Mouse (Mus musculus) small intestine, adult 2 months (tissue): Measurements from ENCODE around the gene Kcna7. TPM values are rescaled to one million over a fixed set of nuclear protein-coding genes. Genes with fewer than 3 reads are reported as not detected.
"Not testable (repeated sequence)": the region's sequence is repeated elsewhere in the genome, so short reads cannot be mapped to it uniquely, and the experiment has no call there.

Experiments
- H3K27ac ChIP-seq: fragments of 200-500 bp; 2 replicates; pipeline ENCODE4 v1.5.1; 2012; ENCODE audit warnings: low read depth, low read length, control low read depth, inconsistent platforms; ENCODE audit not compliant: insufficient read depth
- H3K27me3 ChIP-seq: fragments of 200-500 bp; 2 replicates; pipeline ENCODE4 v1.6.1; 2012; ENCODE audit warnings: mild to moderate bottlenecking, moderate library complexity, low read length, inconsistent platforms; ENCODE audit not compliant: control insufficient read depth, insufficient read depth
- H3K36me3 ChIP-seq: fragments of 200-500 bp; 2 replicates; pipeline ENCODE4 v1.6.1; 2012; ENCODE audit warnings: mild to moderate bottlenecking, low read length, control low read depth, inconsistent platforms; ENCODE audit not compliant: control insufficient read depth, insufficient read depth
- H3K4me1 ChIP-seq: fragments of 200-500 bp; 2 replicates; pipeline ENCODE4 v1.6.1; 2012; ENCODE audit warnings: low read length, inconsistent platforms, mixed read lengths; ENCODE audit not compliant: control insufficient read depth, insufficient read depth, insufficient read length
- H3K4me3 ChIP-seq: fragments of 200-500 bp; 2 replicates; pipeline ENCODE4 v1.5.1; 2012; ENCODE audit warnings: low read depth, mild to moderate bottlenecking, control low read depth, inconsistent platforms, low read length, moderate library complexity
- CTCF ChIP-seq: fragments of 200-500 bp; IDR thresholded peaks from 2 replicates; pipeline ENCODE4 v1.5.1; 2012; ENCODE audit warnings: low read depth, mild to moderate bottlenecking, control low read depth, inconsistent platforms, low read length, moderate library complexity, mixed read lengths; ENCODE audit not compliant: insufficient replicate concordance, insufficient read length; ENCODE audit errors: extremely low read depth
- POLR2A ChIP-seq: fragments of 200-500 bp; IDR thresholded peaks from 2 replicates; pipeline ENCODE4 v1.6.1; 2012; ENCODE audit warnings: low read depth, mild to moderate bottlenecking, control low read depth, inconsistent platforms, low read length, moderate library complexity
- WGBS: fragments of 180-500 bp; shearing (Covaris S2); methylation state at CpG from one replicate; pipeline ENCODE4 v1.1.7; 2018; 5-methylcytosine and 5-hydroxymethylcytosine counted together
- polyA plus RNA-seq: library from polyadenylated mRNA; depleted of rRNA; stranded (reverse); fragments of >200 nt; gene quantifications from 2 replicates; pipeline ENCODE4 v1.2.3, GENCODE M21; 2012

Gene Kcna7
- polyA plus RNA-seq, 1 experiment, result not detected

DNA sequence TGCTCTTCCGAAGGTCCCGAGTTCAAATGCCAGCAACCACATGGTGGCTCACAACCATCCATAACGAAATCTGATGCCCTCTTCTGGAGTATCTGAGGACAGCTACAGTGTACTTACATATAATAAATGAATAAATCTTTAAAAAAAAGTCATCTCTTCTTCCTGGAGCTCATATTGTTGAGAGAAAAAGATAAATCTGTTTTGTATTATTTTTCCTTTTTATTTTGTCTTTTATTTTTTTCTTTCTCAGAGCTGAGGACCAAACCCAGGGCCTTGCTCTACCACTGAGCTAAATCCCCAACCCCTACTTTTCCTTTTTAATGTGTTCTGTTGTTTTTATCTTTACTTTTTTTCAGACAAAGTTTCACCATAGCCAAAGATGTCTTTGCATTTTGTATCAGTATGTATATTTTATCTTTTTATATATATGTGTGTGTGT is 9.1 kb upstream of the Kcna7 start:
- 0 out of 2 replicates have a peak, but pooled peaks have one; percentile 3 for TF ChIP-seq CTCF
- H3K27ac ChIP-seq, result peak overlapping the region; percentile 58; the same call in 1 of the 2 replicates
- 2% methylated on average over 3 of the region's 3 CpGs for WGBS

DNA sequence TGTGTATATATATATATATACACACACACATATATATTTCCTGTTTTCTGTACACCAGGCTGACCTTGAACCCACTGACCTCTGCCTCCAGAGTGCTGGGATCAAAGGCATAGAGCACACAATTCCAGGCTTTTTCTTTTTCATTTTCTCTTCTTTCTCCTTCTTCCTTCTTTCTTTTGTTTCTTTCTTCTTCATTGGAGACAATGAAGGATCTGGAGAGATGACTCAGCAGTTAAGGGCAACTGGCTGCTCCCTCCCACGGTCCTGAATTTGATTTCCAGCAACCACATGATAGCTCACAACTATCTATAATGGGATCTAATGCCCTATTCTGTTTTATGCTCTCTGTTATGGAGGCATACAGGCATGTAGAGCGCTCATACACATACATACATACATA is 8.7 kb upstream of the Kcna7 start:
- no peak overlapping the region for H3K4me3 ChIP-seq
- 56% methylated on average over 2 of the region's 2 CpGs for WGBS
- no peaks in the 10 kb centered on the region for H3K27me3 ChIP-seq

More for the DNA sequence above, 9.1 kb upstream of the Kcna7 start:
- Histone ChIP-seq H3K4me3 (peak overlapping the region; percentile 66), H3K36me3 (peaks cover 11% of the 10 kb centered on the region)
- H3K4me1 ChIP-seq, H3K27me3 ChIP-seq: not testable (repeated sequence)

DNA sequence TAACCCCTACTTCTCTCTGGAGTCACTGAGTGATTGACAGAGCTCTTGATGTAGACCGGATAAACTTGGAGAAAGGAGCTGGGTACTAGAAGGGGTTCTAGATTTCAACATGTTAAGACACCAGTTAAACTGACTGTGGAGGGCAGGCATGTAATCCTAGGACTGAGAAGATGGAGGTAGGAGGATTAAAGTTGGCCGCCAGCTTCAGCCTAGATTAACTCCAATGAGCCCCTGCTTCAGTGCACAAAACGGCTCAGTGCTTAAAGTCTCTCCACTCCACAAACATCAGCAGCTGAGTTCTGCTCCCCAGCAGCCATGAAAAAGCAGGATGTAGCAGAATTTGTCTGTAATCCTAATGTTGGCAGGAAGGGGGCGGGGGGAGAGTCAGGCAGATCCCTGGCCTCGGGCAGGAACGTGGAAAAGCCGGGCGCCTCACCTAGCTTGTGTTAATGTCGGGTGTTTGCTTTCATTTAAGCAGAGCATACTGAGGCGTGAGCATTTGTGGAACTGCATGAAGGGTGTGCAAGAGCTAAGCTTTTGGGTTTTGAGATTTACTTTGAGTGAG is 3.9 kb upstream of the Kcna7 start:
- no peaks in the 10 kb centered on the region for H3K36me3 ChIP-seq
- no peak overlapping the region for H3K27ac ChIP-seq
- H3K27me3 ChIP-seq, result peaks cover 11% of the 10 kb centered on the region
- H3K4me1 ChIP-seq, result peaks cover 12% of the 10 kb centered on the region
- H3K4me3 ChIP-seq, result no peak overlapping the region
- 75% methylated on average over 10 of the region's 10 CpGs for WGBS
- TF ChIP-seq POLR2A (no peak), CTCF (no peak)

More for the DNA sequence above, 8.7 kb upstream of the Kcna7 start:
- peaks cover 1% of the 10 kb centered on the region; the same call in 1 of the 2 replicates for H3K4me1 ChIP-seq
- no peak for TF ChIP-seq POLR2A
- no peak for TF ChIP-seq CTCF
- no peak overlapping the region for H3K27ac ChIP-seq
- H3K36me3 ChIP-seq, result peaks cover 7% of the 10 kb centered on the region

DNA sequence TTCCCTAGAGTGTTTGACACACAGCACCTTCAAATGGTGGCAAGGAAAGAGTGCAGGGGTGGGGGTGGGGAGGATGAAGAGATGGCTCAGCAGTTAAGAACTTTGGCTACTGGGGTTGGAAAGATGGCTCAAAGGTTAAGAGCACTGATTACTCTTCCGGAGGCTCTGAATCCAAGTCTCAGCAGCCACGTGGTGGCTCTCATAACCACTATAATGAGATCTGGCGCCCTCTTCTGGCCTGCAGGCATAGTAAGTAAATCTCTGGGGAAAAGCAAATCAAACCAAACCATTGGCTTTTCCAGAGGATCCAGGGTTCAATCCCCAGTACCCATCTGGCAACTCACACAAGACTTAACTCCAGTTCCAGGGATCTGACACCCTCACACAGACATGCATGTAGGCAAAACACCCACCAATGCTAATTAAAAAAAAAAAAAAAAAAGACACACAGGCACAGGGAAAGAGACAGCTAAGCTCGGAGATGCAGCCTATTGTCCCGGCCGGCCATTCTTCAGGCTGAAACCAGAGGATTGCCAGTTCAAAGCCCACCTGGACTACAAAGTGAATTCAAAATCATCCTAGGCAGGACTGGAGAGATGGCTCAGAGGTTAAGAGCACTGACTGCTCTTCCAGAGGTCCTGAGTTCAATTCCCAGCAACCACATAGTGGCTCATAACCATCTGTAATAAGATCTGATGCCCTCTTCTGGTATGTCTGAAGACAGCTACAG is 1.8 kb upstream of the Kcna7 start:
- Histone ChIP-seq H3K27me3 (peaks cover 28% of the 10 kb centered on the region), H3K36me3 (no peaks in the 10 kb centered on the region), H3K4me3 (no peak overlapping the region), H3K27ac (no peak overlapping the region), H3K4me1 (peaks cover 14% of the 10 kb centered on the region)
- WGBS, result 41% methylated on average over 6 of the region's 6 CpGs
- TF ChIP-seq POLR2A (no peak), CTCF (peak; percentile 72; the same call in 1 of the 2 replicates)

DNA sequence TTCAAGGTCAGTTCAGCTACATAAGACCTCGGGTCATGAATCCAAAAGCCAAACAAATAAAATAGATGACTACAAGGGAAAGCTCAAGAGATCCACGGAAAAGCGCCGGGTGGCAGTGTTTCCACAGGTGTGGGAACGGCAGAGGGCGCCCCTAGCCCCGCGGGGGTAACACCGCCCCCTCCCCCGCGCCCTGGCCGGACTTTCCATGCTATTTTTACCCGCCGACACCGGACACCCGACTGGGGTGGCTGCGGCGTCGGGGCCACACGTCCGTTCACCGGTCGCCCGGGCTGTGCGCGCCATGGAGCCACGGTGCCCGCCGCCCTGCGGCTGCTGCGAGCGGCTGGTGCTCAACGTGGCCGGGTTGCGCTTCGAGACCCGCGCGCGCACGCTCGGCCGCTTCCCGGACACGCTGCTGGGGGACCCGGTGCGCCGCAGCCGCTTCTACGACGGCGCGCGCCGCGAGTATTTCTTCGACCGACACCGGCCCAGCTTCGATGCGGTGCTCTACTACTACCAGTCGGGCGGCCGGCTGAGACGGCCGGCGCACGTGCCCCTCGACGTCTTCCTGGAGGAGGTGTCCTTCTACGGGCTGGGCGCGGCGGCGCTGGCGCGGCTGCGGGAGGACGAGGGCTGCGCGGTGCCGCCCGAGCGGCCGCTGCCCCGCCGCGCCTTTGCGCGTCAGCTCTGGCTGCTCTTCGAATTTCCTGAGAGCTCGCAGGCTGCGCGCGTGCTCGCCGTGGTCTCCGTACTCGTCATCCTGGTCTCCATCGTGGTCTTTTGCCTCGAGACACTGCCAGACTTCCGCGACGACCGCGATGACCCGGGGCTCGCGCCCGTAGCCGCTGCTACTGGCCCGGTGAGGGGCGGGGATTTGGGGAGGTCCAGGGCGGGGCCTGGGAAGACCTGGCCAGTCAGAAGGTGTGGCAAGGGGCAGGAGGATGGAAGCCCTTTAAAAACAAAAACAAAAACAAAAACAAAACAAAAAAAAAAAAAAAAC is 1.0 kb downstream of the Kcna7 start:
- H3K27ac ChIP-seq, result no peak overlapping the region
- no peak for TF ChIP-seq POLR2A
- TF ChIP-seq CTCF, result no peak
- peaks cover 36% of the 10 kb centered on the region for H3K27me3 ChIP-seq
- H3K36me3 ChIP-seq, result no peaks in the 10 kb centered on the region
- H3K4me3 ChIP-seq, result peak overlapping the region; percentile 63
- 1% methylated on average over 113 of the region's 114 CpGs for WGBS
- peaks cover 14% of the 10 kb centered on the region for H3K4me1 ChIP-seq

DNA sequence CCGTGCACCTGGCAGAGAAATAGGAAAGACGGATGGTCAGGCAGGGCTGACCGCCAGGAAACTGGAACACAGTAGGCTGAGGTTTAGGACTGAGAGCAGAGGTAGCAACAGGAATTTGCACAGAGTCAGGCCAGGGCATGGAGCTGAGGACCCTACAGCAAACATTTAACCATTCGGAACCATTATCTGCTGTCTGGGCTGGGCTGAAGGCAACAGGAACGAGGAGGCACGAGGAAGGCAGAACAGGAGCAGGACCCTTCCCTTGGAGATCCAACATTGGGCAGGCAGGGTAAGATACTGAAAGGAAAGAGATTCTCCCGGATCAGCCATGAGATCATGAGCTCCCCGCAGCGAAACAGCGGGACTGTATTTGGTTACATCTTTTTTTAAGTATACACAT is 2.4 kb downstream of the Kcna7 start:
- no peak for TF ChIP-seq CTCF
- no peak for TF ChIP-seq POLR2A
- Histone ChIP-seq H3K36me3 (no peaks in the 10 kb centered on the region), H3K4me1 (peaks cover 13% of the 10 kb centered on the region), H3K4me3 (no peak overlapping the region), H3K27me3 (peaks cover 40% of the 10 kb centered on the region), H3K27ac (no peak overlapping the region)
- WGBS, result 74% methylated on average over 10 of the region's 10 CpGs

DNA sequence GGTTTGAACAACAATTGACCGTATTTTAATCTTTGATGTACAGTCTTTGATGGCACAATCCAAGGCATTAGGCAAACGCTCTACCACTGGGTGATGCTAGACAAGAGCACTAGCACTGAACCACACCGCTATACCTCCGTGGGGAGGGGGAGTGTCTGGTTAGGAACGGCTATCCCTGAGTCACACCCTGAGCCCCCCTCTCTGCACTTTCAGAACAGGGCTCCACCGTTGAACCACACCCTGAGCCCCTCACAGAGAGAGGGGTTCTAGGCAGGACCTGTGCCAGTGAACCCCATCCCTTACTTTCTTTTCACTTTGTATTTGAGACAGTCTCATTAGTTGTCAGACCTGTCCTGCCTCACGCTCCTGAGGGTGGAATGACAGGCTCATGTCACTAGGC is 2.9 kb downstream of the Kcna7 start:
- no peak overlapping the region for H3K27ac ChIP-seq
- 61% methylated on average over 7 of the region's 7 CpGs for WGBS
- H3K4me3 ChIP-seq, result no peak overlapping the region
- H3K27me3 ChIP-seq, result peaks cover 45% of the 10 kb centered on the region
- TF ChIP-seq CTCF (no peak), POLR2A (no peak)
- H3K4me1 ChIP-seq, result peaks cover 10% of the 10 kb centered on the region
- H3K36me3 ChIP-seq, result no peaks in the 10 kb centered on the region
